Mouse (Mus musculus) embryonic facial prominence, embryonic 15.5 days (tissue): ENCODE results near the gene Syt8. TPM values are rescaled to one million over a fixed set of nuclear protein-coding genes. Genes with fewer than 3 reads are reported as not detected.
A peak's percentile ranks its signal among the peaks of the same experiment; 100 is the strongest.

Experiments used
- ATAC-seq: fragments of 200-750 bp; cut with Nextera tagmentation; 2 replicates; pipeline ENCODE4 v1.8.0; 2017; ENCODE audit warnings: low read depth, moderate TSS enrichment; ENCODE audit not compliant: insufficient number of reproducible peaks, low FRiP score, low TSS enrichment
- H3K27ac ChIP-seq: fragments of 300-500 bp; sonication (generic); replicated peaks from 2 replicates; pipeline ENCODE4 v1.5.1; 2015; ENCODE audit warnings: mild to moderate bottlenecking, inconsistent platforms
- H3K27me3 ChIP-seq: fragments of 300-500 bp; sonication (generic); 2 replicates; pipeline ENCODE4 v1.6.1; 2015; ENCODE audit warnings: inconsistent platforms
- H3K36me3 ChIP-seq: fragments of 300-500 bp; sonication (generic); 2 replicates; pipeline ENCODE4 v1.6.1; 2015; ENCODE audit warnings: mild to moderate bottlenecking, inconsistent platforms
- H3K4me1 ChIP-seq: fragments of 300-500 bp; sonication (generic); 2 replicates; pipeline ENCODE4 v1.6.1; 2015; ENCODE audit warnings: inconsistent platforms
- H3K4me2 ChIP-seq: fragments of 300-500 bp; sonication (generic); replicated peaks from 2 replicates; pipeline ENCODE4 v1.6.1; 2015; ENCODE audit warnings: mild to moderate bottlenecking, inconsistent platforms
- H3K4me3 ChIP-seq: fragments of 300-500 bp; sonication (generic); replicated peaks from 2 replicates; pipeline ENCODE4 v1.5.1; 2015; ENCODE audit warnings: mild to moderate bottlenecking, inconsistent platforms
- H3K9ac ChIP-seq: fragments of 300-500 bp; sonication (generic); 2 replicates; pipeline ENCODE4 v1.6.1; 2015; ENCODE audit warnings: inconsistent platforms
- H3K9me3 ChIP-seq: fragments of 300-500 bp; sonication (generic); replicated peaks from 2 replicates; pipeline ENCODE4 v1.6.1; 2016; ENCODE audit warnings: inconsistent platforms
- WGBS: fragments of 180-500 bp; shearing (Covaris S2); methylation state at CpG from one replicate; pipeline ENCODE4 v1.1.7; 2015; 5-methylcytosine and 5-hydroxymethylcytosine counted together
- polyA plus RNA-seq: library from polyadenylated mRNA; unstranded; fragments of >200 nt; fragmentation: Nextera tagmentation; extraction: Ambion mirVana; gene quantifications from 2 replicates; pipeline ENCODE4 v1.2.1, GENCODE M21; 2015

The Syt8 gene
- polyA plus RNA-seq, 1 experiment from 2014 or later = 4.5 TPM

GRCm38 (mm10) chr7:142433623-142434022, 1.0 kb upstream of the Syt8 start:
- peak; percentile 13; the same call in 1 of the 2 replicates for ATAC-seq
- Histone ChIP-seq H3K9me3 (no peaks in the 10 kb centered on the region), H3K27ac (peak overlapping the region; percentile 79), H3K4me1 (peaks cover 66% of the 10 kb centered on the region), H3K9ac (no peak overlapping the region), H3K27me3 (no peaks in the 10 kb centered on the region), H3K36me3 (no peaks in the 10 kb centered on the region), H3K4me2 (no peak overlapping the region), H3K4me3 (no peak overlapping the region)
- 20% methylated on average over 19 of the region's 19 CpGs for WGBS

DNA sequence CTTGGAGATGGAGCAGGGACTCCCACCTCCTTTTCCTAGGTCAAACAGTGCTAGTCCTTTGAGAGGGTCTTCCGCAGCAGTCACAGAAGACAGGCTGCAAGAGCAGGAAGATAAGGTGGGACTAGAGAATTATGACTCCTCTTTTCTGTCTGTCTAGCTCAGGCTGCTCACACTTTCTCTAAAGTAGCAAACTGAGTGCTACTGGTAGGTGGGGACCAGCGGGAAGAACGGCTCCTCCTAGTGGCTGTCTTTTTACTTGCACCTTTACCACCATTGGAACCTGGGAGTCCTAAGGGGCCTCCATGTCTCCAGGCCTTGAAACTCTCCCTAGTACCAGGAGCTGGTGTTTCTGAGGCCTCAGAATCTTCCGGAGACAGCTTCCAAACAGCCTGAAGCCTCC, 874 bp downstream of the Syt8 start:
- no peaks in the 10 kb centered on the region for H3K27me3 ChIP-seq
- H3K27ac ChIP-seq = peak overlapping the region; percentile 79
- H3K4me3 ChIP-seq = no peak overlapping the region
- H3K9me3 ChIP-seq = no peaks in the 10 kb centered on the region
- WGBS = 31% methylated on average over 4 of the region's 4 CpGs
- H3K36me3 ChIP-seq = no peaks in the 10 kb centered on the region
- no peak for ATAC-seq
- H3K4me2 ChIP-seq = no peak overlapping the region
- no peak overlapping the region for H3K9ac ChIP-seq
- H3K4me1 ChIP-seq = peaks cover 61% of the 10 kb centered on the region

GRCm38 (mm10) chr7:142437324-142437723, 2.7 kb downstream of the Syt8 start:
- Histone ChIP-seq H3K4me2 (no peak overlapping the region), H3K4me3 (no peak overlapping the region), H3K9me3 (no peaks in the 10 kb centered on the region), H3K27ac (peak overlapping the region; percentile 81), H3K36me3 (no peaks in the 10 kb centered on the region), H3K27me3 (no peaks in the 10 kb centered on the region), H3K9ac (no peak overlapping the region), H3K4me1 (peaks cover 66% of the 10 kb centered on the region)
- WGBS = 66% methylated on average over 5 of the region's 5 CpGs
- ATAC-seq = peak; percentile 8; the same call in 1 of the 2 replicates

DNA sequence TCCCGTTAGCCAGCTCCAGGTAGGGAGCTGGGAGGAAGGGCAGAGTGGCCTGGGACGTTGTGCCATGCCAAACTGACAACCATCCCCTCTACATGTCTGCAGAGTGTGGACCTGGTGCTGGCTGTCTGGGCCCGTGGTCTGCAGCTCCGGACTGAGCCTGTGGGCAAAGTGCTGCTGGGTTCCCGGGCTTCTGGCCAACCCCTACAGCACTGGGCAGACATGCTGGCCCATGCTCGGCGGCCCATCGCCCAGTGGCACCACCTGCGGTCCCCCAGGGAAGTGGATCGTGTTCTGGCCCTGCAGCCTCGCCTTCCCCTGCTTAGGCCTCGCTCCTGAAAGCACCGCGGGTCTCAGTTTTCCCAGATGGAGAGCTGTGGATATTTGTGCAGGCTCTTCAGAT, 5.3 kb downstream of the Syt8 start:
- Histone ChIP-seq H3K4me1 (peaks cover 51% of the 10 kb centered on the region), H3K4me3 (no peak overlapping the region), H3K9me3 (no peaks in the 10 kb centered on the region), H3K36me3 (no peaks in the 10 kb centered on the region), H3K27ac (peak overlapping the region; percentile 88), H3K27me3 (no peaks in the 10 kb centered on the region), H3K9ac (no peak overlapping the region), H3K4me2 (no peak overlapping the region)
- WGBS = 77% methylated on average over 14 of the region's 14 CpGs
- ATAC-seq = no peak

DNA sequence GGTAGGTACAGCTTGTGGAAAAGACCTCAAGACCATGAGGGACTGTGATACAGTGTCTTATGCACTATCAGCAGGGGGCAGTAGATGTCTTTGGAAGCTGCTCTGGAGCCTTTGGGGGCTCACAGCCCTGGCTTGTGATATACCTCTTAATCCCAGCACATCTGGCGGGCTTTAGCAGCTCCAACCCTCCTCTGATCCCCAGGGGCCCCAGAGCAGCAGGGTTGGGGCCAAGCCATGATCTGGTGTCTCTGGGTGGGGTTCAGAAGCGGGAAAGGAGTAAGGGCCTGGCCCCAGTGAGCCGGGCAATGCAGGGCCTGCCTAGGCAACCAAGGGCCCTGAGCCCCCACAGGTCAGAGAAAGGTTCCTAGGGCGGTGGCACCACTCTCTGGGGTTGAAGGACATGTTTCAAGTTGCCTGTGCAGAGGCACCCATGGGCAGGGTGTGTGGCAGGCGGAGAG, 6.0 kb downstream of the Syt8 start:
- no peaks in the 10 kb centered on the region for H3K9me3 ChIP-seq
- no peaks in the 10 kb centered on the region for H3K36me3 ChIP-seq
- H3K27ac ChIP-seq = peak overlapping the region; percentile 88
- ATAC-seq = peak; percentile 88
- no peaks in the 10 kb centered on the region for H3K27me3 ChIP-seq
- peaks cover 46% of the 10 kb centered on the region for H3K4me1 ChIP-seq
- H3K9ac ChIP-seq = no peak overlapping the region
- 25% methylated on average over 5 of the region's 5 CpGs for WGBS
- no peak overlapping the region; the same call in 1 of the 2 replicates for H3K4me2 ChIP-seq
- no peak overlapping the region for H3K4me3 ChIP-seq

DNA sequence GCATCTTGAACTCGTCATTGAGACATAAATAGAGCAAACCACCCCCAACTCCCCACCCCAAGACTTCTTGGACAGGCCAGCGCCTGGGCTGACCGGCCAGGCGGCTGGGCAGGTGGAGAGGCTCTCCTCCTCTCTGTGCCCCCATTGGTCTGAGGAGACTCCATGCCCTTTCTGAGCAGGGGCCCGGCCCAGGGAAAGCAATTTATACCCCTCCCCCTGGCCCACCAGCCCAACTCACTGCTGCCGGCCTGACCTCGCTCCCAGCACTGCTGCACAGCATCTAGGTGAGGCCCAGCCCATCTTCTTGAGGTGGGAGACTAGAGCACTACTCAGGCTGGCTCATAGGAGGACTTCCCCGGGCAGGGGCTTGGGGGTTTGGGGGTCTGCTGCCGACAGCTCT, 6.9 kb downstream of the Syt8 start, which contains the start of gene Tnni2:
Tnni2 (plus strand) TSS at position 224 of the 400 bp plus-strand sequence.
- H3K4me2 ChIP-seq = no peak within 1 kb of the TSS; the same call in 1 of the 2 replicates
- H3K27ac ChIP-seq = peak within 1 kb of the TSS; percentile 88
- H3K27me3 ChIP-seq = no peaks in the 10 kb centered on the region
- H3K9me3 ChIP-seq = no peaks in the 10 kb centered on the region
- no peak for ATAC-seq
- peaks cover 45% of the 10 kb centered on the region for H3K4me1 ChIP-seq
- 71% methylated on average over 9 of the region's 9 CpGs for WGBS
- H3K36me3 ChIP-seq = no peaks in the 10 kb centered on the region
- H3K9ac ChIP-seq = no peak within 1 kb of the TSS
- no peak within 1 kb of the TSS for H3K4me3 ChIP-seq

- no peak overlapping the region for H3K9ac ChIP-seq
- H3K4me2 ChIP-seq = no peak overlapping the region
- peak overlapping the region; percentile 88 for H3K27ac ChIP-seq
- H3K27me3 ChIP-seq = no peaks in the 10 kb centered on the region
- peaks cover 38% of the 10 kb centered on the region for H3K4me1 ChIP-seq
- no peak for ATAC-seq
- H3K36me3 ChIP-seq = no peaks in the 10 kb centered on the region
- WGBS = 58% methylated on average over 9 of the region's 9 CpGs
- no peaks in the 10 kb centered on the region for H3K9me3 ChIP-seq
- H3K4me3 ChIP-seq = no peak overlapping the region
Measured at GRCm38 (mm10) chr7:142442081-142442907, 7.6 kb downstream of the Syt8 start.

DNA sequence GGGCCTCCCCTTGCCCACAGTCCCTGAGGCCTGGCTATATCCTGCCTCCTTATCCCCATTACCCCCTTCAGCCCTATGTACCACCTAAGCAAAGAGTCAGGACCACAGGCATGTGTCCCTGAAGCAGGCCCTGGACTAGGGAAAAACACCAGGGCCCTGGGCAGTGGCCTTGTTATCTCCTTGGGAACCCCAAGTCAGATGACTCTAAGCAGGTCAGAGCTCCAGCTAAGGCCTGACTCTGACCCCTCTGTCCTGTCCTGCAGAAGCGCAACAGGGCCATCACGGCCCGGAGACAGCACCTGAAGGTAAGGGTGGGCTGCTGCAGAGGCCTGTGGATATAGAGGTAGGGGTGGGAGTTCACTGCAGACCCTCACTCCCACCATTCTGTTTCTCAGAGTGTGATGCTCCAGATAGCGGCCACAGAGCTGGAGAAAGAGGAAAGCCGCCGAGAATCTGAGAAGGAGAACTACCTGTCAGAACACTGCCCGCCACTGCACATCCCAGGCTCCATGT, 8.3 kb downstream of the Syt8 start:
- Histone ChIP-seq H3K27me3 (no peaks in the 10 kb centered on the region), H3K4me2 (no peak overlapping the region), H3K9me3 (no peaks in the 10 kb centered on the region), H3K36me3 (no peaks in the 10 kb centered on the region), H3K9ac (no peak overlapping the region), H3K27ac (peak overlapping the region; percentile 68), H3K4me1 (peaks cover 33% of the 10 kb centered on the region), H3K4me3 (no peak overlapping the region)
- WGBS = 92% methylated on average over 7 of the region's 7 CpGs
- no peak for ATAC-seq

GRCm38 (mm10) chr7:142443474-142443873, 8.8 kb downstream of the Syt8 start:
- no peak overlapping the region for H3K27ac ChIP-seq
- H3K4me2 ChIP-seq = no peak overlapping the region
- H3K9ac ChIP-seq = no peak overlapping the region
- no peaks in the 10 kb centered on the region for H3K27me3 ChIP-seq
- no peaks in the 10 kb centered on the region for H3K36me3 ChIP-seq
- no peak overlapping the region for H3K4me3 ChIP-seq
- H3K9me3 ChIP-seq = no peaks in the 10 kb centered on the region
- H3K4me1 ChIP-seq = peaks cover 33% of the 10 kb centered on the region
- 83% methylated on average over 5 of the region's 5 CpGs for WGBS
- ATAC-seq = no peak

- 93% methylated on average over 6 of the region's 6 CpGs for whole genome bisulfite sequencing
- ATAC-seq = no peak
- H3K27ac ChIP-seq = no peak overlapping the region
Measured at GRCm38 (mm10) chr7:142444171-142444570, 9.5 kb downstream of the Syt8 start.

GRCm38 (mm10) chr7:142445324-142445723, 10.7 kb downstream of the Syt8 start:
- Histone ChIP-seq H3K9me3 (no peaks in the 10 kb centered on the region), H3K36me3 (no peaks in the 10 kb centered on the region), H3K27me3 (no peaks in the 10 kb centered on the region), H3K27ac (no peak overlapping the region), H3K4me3 (no peak overlapping the region), H3K9ac (no peak overlapping the region), H3K4me1 (peaks cover 27% of the 10 kb centered on the region), H3K4me2 (no peak overlapping the region)
- WGBS = 79% methylated on average over 6 of the region's 6 CpGs
- no peak for ATAC-seq

More at GRCm38 (mm10) chr7:142444171-142444570, 9.5 kb downstream of the Syt8 start:
- Histone ChIP-seq H3K4me1 (peaks cover 33% of the 10 kb centered on the region), H3K4me2 (no peak overlapping the region), H3K4me3 (no peak overlapping the region), H3K9me3 (no peaks in the 10 kb centered on the region), H3K27me3 (no peaks in the 10 kb centered on the region), H3K36me3 (no peaks in the 10 kb centered on the region), H3K9ac (no peak overlapping the region)
